Mouse (Mus musculus): ENCODE results near the gene Zfp536.

Gene Zfp536

DNA sequence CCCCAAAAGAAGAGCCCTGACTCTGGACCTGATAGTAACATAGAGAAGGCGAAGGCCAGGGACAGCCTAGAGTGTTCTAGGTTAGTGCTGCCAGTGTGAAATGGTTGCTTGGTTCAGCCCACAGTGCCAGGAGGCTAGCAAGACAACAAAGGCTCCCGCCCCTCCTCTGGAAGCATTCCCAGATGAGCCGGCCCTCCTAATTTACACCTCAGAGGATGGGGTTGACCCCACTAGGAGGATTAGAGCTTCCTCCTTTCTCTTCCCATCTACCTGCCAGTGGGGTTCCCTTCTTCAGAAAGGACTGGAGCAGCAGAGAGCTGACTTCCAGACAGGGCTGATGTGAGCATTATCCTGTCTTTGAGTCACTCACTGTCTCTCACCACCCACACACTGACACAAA, 219.8 kb downstream of the Zfp536 start:
- DNase-seq (ENCODE audit: extremely low spot score) = no peak

DNA sequence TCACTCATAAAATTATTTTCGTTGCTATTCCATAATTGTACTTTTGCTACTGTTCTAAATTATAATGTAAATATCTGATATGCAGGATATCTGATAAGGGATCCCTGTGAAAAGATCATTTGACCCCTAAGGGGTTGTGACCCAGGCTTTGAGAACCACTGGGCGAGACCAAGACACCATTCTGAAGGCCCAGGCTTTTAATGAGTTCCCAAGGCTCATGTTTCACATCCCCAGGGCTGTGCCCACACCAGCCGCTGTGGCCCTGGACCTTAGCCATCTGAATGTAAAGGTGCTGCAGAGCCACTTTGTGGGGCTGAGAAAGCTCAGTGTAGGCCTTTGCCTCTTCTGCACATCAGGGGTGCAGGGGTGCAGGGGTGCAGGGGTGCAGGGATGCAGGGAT, 221.1 kb downstream of the Zfp536 start:
- no peak for DNase-seq (ENCODE audit: extremely low spot score)

DNA sequence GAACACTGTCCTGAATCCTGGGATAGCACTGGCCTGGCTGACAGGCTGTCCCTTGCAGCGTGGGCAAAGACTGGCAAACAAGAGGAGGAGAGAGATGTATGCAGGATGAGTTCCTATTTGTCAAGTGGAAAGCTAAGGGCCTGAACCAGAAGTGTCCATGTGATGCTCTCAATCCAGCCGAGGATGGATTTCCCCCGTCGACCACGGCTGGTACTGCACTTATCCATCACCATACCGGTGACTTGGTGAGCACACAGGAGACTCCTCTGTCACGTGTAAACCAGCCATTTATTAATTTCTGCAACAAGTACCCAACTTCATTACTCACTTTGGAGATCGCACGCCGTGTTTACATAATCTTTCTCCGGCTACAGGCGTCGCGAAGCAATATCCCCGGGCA, 224.6 kb downstream of the Zfp536 start:
- no peak for DNase-seq (ENCODE audit: extremely low spot score)

DNA sequence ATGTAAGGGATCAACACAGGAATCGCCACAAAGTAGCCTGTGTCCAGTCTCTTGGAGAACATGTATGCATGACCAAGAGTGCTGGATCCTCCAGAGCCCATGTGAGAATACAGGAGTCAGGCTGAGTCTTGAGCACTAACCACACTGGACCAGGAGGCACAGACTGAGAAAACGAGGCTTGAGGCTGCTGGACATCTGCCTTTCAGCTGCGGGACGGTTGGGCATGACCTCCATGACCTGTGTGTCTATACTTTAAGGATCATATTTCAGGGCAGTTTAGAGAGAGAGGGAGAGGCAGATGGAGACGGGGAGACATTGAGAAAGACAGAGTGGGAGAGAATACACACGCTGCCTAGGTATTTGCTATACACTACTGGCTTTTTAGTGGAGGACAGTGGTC, 229.4 kb downstream of the Zfp536 start:
- peak; percentile 58 for DNase-seq (ENCODE audit: extremely low spot score)

DNA sequence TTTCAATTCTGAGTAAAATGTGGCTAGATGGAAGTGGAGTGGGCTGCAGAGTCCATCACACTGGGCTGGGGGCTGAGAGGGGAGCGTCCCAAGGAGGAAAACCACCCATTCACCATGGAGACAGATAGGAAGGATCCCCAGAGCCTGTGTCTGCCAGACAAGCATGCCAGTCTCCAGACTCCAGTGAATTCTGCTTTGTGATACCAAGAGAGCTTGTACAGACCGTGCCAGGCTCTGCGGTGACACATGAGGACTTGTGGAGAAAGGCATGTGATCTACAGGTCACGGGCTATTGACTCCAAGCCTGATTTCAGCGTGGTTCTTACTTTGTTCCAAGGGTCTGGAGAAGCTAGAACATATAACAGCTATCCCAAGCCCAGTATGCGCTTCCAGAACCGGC, 230.5 kb downstream of the Zfp536 start:
- no peak for DNase-seq (ENCODE audit: extremely low spot score)

DNA sequence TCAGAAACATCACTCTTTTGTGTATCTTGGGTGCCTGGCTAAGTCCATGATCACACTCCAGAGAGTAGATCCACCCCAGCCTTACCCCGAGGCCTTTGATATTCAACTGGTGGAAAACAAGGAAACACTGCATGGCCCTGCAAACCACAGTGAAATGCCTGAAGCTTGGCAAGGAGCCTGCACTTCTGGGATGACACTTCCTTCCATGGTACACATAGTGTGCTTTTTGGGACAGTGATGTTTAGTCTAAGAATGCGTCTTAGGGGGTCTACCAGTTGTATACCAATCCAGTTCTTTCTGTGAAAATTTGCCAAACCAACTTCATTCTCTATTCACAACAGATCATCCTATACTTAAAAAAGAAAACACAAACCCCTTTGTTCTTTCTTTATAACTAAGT, 242.3 kb downstream of the Zfp536 start:
- no peak for DNase-seq (ENCODE audit: extremely low spot score)

DNA sequence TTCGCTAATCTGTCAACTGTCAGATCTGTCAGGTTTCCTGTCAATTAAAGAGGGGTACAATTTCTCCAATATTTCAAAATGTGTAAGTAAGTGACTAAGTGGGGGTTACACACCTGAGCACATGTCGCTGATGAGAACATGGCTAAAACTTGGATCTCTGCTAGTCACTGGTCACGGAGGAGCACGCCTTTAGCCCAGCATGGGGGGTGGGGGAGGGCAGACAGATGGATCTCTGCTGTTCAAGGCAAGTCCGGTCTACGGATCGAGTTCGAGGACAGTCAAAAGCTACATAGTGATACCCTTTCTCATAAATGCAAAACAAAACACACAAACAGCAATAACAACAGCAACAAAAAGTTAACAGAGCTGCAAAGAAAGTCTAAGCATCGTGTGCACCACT, 245.1 kb downstream of the Zfp536 start:
- no peak for DNase-seq (ENCODE audit: extremely low spot score)

DNA sequence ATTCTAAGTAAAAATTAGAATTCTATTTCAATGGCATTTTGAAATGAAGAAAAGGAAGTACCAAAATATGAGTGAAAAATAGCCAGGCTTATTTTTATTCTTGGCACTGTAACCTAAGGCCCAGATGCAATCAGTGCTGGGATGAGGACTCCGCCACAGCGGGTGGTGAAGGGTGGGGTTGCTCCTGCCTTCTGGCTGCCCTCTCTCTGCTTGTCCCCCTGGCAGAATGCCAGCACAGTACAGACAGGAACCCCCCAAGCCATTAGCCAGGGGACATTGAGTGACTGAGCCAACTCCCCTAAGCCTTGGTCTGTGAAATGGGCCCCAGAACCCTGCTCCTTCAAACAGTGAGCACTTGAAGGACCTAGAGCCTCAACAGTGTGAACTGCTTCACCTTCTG, 245.6 kb downstream of the Zfp536 start:
- DNase-seq (ENCODE audit: extremely low spot score) = no peak

DNA sequence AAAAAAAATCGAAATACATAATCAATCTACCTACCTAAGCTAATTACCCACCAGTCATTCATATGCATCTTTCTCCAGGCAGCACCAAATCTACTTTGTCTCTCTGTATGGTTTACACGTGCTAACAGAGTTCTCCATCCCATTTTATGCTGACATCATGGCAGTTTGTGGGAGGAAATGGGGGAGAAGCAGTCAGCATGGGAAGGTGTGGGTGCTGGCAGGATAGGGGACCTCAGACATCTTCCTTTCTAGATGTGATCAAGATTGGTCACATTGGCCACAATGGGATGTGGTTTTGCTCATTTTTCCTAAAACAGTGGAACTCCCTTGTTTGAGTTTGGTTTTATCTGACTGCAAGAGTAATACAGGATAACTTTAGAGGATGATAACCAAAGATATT, 252.0 kb downstream of the Zfp536 start:
- no peak for DNase-seq (ENCODE audit: extremely low spot score)

DNA sequence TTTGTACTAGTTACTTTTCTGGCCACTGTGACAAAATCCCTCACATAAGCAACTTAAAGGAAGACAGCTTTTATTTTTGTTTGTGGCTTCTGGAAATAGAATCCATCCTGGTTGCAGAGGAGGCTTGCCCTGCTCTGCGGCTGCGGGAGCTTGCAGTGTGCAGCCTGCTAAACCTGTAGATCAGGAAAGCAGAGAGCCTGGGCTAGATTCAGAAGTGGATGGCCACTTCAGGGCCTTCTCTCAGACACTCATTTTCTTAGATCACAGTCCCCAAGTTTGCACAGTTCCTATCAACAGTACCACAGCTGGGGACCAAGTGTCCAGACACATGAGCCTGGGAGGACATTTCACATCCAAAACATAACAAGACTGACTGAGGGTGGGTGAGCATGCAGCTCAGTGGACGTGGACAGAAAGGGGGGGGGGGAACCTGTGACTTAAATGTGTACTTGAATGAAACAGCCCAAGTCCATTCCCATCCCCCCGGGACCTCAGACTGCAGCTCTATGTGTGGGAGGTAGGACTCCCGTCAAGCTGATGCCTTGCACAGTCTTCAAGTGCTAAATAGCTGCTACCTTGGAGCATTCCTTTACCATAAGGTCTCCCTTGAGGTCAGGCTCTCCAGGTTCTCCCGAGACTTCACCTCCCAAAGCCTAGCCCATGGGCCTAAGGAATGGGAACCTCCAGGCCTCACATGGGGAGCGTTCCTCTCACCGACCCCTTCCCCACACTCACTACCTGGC, 262.3 kb downstream of the Zfp536 start:
- DNase-seq (ENCODE audit: extremely low spot score) = no peak

DNA sequence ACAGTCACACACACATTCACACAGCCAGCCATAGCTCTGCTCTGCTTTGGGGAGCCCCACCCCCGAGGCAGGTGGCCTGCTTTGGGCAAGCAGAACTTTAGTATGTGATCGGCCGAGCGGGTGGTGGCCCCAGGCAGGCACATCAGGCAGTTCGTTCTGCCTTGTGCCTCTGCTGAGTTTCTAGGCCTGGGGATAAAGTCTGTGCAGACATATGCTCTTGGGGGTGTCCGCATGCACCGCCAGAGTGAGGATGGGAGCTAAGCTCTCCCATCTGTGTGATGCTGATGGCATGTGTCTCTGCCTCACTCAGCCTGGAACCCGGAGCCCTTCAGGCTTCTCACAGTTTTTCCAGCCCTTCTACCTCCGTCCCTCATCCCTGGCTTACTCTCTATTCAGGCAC, 263.7 kb downstream of the Zfp536 start:
- no peak for DNase-seq (ENCODE audit: extremely low spot score)

DNA sequence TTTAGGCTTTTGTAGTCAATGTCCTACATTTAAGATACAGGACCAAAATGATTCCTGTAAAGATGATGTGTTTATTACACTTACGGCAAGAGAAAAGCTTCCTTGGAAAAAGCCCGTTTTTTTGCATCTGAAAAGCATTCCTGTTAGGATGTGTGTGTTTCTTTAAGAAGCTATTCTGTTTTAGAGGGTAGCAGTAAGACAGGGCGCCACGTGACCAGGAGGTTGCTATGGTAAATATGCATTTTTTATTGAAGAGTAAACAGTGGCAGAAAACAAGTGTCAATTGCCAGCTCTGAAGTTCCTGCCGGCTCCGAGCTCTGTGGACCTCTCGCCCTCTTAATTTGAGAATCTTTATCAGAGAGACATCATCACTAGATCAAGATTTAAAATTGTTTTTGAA, 267.9 kb downstream of the Zfp536 start:
- DNase-seq (ENCODE audit: extremely low spot score) = no peak

DNA sequence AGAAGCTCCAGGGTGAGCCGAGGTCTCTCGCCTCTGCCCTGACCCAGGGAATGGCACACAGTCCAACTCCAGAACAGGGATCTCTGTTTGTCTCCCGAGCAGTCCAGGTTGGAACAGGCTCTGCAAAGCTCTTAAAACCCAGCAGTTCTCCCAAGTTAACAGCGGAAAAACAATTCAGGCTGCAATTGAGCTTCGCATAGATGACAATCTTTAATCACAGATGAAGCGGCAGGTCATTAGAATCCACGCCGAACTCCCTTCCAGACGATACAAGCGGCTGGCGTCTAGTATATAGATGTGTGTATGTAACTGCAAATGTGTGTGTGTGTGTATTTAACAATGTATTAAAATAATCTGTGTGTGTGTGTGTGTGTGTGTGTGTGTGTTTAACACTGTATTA, 268.3 kb downstream of the Zfp536 start:
- no peak for DNase-seq (ENCODE audit: extremely low spot score)

DNA sequence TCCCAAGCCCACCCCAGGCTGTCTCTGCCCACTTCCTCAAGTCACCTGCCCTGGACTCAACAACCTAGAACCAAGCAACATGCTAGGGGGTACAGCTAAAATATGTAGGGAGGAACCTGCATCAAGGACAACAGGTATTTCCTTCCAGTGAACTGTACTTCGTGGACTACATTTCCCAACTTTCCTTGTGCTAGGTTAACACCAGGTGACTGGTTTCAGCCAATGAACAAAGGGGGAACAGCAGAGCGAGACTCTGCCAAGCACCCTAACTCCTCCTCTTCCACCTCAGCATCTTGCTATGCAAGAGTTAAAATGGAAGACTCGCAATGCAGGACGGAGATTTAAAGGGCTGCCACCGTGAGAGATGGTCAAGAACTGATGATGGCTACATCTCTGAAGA, 274.6 kb downstream of the Zfp536 start:
- no peak for DNase-seq (ENCODE audit: extremely low spot score)

DNA sequence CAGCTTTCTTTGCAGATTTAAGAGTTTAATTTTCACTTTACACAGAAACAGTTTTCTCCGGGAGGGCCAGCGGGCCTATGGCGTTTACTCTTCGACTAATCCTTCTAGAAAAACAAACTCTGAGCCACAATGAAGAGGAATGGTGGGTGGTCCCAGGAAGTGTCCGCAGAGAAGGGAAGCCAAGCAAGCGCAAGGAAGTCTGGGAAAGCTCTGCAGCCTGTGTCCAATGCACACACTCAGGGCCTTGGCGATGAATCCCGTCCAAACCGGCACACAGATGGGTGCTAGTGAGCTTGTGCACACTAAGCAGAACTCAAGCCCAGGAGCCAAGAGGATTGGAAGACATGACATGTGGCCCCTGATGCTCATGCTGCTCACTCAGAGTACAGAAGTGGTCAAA, 276.9 kb downstream of the Zfp536 start:
- DNase-seq (ENCODE audit: extremely low spot score) = no peak

DNA sequence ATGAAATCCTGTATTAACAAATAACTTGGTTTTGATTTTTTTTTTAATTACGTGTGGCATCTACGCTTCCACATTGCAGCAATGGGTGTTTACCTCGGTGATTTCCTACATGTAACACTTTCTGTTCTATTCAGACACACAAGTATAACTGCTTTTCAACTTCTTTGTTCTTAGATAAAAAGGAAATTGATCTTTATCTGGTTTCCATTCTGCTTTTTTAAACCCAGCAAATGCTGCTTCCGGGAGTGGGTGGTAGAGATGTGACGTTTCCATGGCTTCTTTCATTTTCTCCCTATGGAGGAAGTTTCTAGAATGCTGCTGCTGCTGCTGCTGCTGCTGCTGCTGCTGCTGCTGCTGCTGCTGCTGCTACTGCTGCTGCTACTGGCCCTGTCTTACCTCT, 283.1 kb downstream of the Zfp536 start:
- DNase-seq (ENCODE audit: extremely low spot score) = no peak

DNA sequence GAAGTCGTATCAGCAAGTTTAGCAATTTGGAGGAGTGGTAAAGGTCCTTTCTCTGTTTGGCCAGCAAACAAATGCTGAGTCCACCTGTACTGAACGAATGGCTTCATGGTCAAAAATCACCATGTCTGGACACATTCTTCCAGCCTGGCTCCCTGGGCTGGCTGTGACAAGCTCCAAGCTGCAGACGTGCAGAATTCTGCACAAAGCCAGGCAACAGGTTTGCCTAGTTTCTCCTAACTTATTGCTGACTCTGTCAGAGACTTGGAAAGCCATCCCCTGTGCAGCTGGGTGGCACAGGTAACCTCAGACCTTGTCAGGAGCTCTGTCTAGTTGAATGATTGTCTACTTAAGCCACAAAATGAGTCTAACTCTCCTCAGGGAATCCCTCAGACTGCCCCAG, 288.5 kb downstream of the Zfp536 start:
- no peak for DNase-seq (ENCODE audit: extremely low spot score)

DNA sequence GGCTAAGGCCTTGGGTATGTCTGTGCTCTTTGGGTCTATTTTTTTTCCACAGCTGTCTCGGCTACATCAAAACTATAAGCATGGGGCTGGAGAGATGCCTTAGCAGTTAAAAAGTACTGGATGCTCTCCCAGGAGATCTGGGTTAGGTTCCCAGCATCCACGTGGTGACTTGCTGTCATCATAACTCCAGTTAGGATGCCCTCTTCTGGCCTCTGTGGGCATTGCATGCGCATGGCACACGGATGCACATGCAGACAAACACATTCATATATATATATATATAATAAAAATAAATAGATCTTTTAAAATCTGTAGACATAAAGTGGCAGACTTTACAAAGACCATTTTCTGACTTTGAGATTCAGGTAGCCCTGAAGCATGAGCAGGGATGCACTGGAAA, 290.9 kb downstream of the Zfp536 start:
- DNase-seq (ENCODE audit: extremely low spot score) = no peak

DNA sequence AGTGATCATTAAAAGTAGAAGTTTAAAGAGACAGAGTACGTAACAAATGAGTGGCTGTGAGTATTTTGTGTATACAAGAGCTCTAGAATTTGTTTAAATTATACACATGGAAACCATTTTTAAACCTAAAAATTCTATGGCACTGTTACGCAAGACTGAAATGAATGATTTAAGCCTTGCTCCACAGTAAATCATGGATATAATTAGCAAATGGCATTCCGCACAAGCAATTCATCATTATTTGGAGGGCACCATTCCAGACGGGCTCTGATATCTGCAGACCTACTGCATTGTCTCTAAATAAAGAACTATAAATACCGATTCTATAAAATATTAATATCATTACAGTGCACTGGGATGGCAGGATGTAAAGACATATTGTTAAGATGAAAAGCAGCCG, 292.3 kb downstream of the Zfp536 start:
- DNase-seq (ENCODE audit: extremely low spot score) = no peak

DNA sequence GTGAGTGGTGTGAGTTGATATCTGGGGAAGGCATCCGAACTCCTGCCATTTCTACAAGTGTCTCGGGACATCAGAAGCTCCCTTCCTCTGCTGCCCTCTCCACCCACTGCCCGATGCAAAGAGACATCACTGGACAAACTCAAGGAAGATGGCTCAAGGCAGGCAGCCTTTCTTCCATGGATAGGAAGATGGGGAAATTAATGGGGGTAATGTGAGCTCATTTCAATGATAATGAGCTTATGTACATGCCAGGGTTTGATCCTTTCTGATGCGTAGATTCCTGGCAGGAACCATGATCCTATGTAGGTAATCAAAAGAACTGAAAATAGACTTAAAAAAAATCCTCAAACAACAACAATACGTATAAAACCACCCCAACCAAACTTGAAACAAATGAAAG, 296.1 kb downstream of the Zfp536 start:
- DNase-seq (ENCODE audit: extremely low spot score) = no peak

DNA sequence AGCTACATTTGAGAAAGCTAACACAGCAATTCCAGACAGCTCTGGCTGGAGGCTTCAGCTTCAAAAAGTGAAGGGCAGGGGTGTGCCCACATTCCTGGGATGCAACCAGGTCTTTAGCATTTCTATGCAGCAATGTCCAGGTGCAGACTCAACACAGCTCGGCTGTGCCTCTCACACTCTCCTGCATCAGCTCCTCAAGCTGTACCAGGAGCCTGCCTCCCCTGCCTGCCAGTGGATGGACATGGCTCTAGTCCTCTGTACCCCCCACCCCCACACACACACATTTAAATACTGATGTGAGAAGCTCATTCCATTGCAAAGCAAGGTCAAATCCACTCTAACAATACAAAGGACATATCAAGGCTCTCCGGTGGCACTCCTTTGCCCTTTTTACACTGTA, 298.0 kb downstream of the Zfp536 start:
- no peak for DNase-seq (ENCODE audit: extremely low spot score)

DNA sequence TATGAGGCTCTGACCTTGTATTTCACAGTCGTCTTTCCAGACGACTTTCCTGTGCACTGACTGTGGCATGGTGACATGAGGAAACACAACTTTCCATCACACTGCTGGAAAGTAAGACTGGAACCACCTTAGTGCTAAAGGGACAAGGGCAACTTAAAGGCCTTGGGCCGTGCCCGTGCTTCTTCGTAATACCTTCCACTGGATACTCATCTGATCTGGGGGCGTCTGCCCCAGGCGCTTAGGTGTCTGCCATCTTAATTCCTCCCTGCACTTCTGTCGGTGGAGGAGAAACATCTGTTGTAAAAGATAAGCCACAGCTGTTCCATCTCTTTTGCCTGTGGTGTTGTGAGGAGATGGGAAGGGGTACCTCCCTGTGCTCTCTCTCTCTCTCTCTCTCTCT, 299.2 kb downstream of the Zfp536 start:
- DNase-seq (ENCODE audit: extremely low spot score) = no peak

DNA sequence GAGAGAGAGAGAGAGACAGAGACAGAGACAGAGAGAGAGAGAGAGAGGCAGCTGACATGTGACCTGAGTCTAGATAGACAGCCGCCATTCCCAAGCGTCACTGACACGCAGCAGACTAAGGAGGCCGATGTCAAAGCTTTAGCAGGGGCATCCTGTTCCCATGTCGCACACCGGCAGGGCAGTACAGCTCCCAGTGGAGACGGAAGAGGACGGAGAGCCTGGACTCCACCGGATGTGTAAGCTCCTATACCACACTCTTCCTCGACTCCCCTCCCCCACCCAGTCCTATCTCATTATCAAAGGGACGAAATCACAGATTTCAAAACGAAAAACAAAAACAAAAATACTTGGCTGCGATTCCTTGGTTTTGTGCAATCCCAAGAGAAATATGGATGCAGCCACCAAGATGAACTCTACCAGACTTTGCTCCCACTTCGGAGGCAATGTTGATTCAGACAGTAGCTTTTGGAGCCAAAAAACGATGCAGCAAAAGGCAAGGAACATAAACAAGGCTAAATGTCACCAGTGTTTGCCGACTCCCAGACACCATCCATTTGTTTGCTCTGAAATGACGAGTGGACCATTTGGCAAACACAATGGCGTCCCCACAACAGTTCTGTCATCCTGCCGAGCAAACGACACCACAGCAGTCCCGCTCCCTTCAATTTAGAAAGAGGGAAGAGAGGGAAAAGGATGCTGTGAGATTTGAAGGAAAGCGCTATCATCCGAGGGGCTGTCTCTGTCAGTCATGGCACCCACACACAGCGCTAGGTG, 299.9 kb downstream of the Zfp536 start:
- DNase-seq (ENCODE audit: extremely low spot score) = no peak

DNA sequence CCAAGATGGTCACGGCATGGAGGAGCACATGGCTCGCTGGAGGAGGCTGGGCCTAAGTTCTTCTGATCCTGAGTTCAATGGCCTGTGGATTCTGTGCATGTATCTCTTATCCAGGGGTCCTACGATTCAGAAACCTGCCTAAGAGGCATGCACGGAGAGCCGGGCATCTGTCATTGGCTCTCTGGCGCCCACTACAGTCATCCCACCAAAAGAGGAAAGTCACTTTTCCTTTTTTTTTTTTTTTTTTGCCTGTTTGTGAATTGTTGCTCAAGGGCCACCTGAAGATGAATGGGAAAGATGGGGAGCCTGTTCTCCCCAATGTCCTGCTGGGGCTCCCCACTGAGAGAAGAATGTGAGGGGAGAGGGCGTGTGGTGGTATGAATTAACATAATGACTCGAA, 301.7 kb downstream of the Zfp536 start:
- no peak for DNase-seq (ENCODE audit: extremely low spot score)
